Mouse (Mus musculus) kidney, adult 9 months (tissue): ENCODE measurements around the gene Galnt6.

Experiments used
- DNase-seq: peaks from one replicate; pipeline ENCODE4 v3.0.0; 2022

Galnt6 gene

GRCm38 (mm10) chr15:100718572-100718971 is 10.6 kb downstream of the Galnt6 start:
- no peak for DNase-seq

GRCm38 (mm10) chr15:100717933-100718332 is 11.2 kb downstream of the Galnt6 start:
- no peak for DNase-seq

GRCm38 (mm10) chr15:100715399-100715993 is 13.7 kb downstream of the Galnt6 start:
- DNase-seq, result no peak

GRCm38 (mm10) chr15:100714470-100714869 is 14.7 kb downstream of the Galnt6 start:
- peak; percentile 51 for DNase-seq

- peak; percentile 83 for DNase-seq
Measured at GRCm38 (mm10) chr15:100710838-100711237, 18.3 kb downstream of the Galnt6 start.

- DNase-seq, result no peak
Measured at GRCm38 (mm10) chr15:100708433-100709078, 20.6 kb downstream of the Galnt6 start.

- no peak for DNase-seq
Measured at GRCm38 (mm10) chr15:100706226-100706625, 22.9 kb downstream of the Galnt6 start.

GRCm38 (mm10) chr15:100705376-100705775 is 23.8 kb downstream of the Galnt6 start:
- DNase-seq, result no peak

GRCm38 (mm10) chr15:100703913-100704312 is 25.3 kb downstream of the Galnt6 start:
- no peak for DNase-seq

- no peak for DNase-seq
Measured at GRCm38 (mm10) chr15:100701856-100702255, 27.3 kb downstream of the Galnt6 start.

GRCm38 (mm10) chr15:100701108-100701507 is 28.1 kb downstream of the Galnt6 start:
- no peak for DNase-seq

- DNase-seq, result no peak
Measured at GRCm38 (mm10) chr15:100700424-100700823, 28.8 kb downstream of the Galnt6 start.

- no peak for DNase-seq
Measured at GRCm38 (mm10) chr15:100699386-100699785, 29.8 kb downstream of the Galnt6 start.

GRCm38 (mm10) chr15:100698078-100698477 is 31.1 kb downstream of the Galnt6 start:
- DNase-seq, result peak; percentile 54

- no peak for DNase-seq
Measured at GRCm38 (mm10) chr15:100694406-100694805, 34.8 kb downstream of the Galnt6 start.

- DNase-seq, result no peak
Measured at GRCm38 (mm10) chr15:100691990-100692389, 37.2 kb downstream of the Galnt6 start.

GRCm38 (mm10) chr15:100687430-100687971 is 41.7 kb downstream of the Galnt6 start, which contains the start of gene Cela1:
TSS of gene Cela1 (minus strand) at chr15:100687921.
- no peak for DNase-seq

GRCm38 (mm10) chr15:100686989-100687388 is 42.2 kb downstream of the Galnt6 start:
- DNase-seq, result no peak

- DNase-seq, result no peak
Measured at GRCm38 (mm10) chr15:100686434-100686833, 42.7 kb downstream of the Galnt6 start.

- no peak for DNase-seq
Measured at GRCm38 (mm10) chr15:100685849-100686248, 43.3 kb downstream of the Galnt6 start.

- DNase-seq, result no peak
Measured at GRCm38 (mm10) chr15:100685255-100685654, 43.9 kb downstream of the Galnt6 start.

- DNase-seq, result no peak
Measured at GRCm38 (mm10) chr15:100684450-100684849, 44.7 kb downstream of the Galnt6 start.

GRCm38 (mm10) chr15:100683041-100683440 is 46.1 kb downstream of the Galnt6 start:
- peak; percentile 91 for DNase-seq

- peak; percentile 75 for DNase-seq
Measured at GRCm38 (mm10) chr15:100681770-100682169, 47.4 kb downstream of the Galnt6 start.
